Mouse (Mus musculus): ENCODE results near the gene Gm36210. TPM values are rescaled to one million over a fixed set of nuclear protein-coding genes. Genes with fewer than 3 reads are reported as not detected.
"Not testable (repeated sequence)": the region's sequence is repeated elsewhere in the genome, so short reads cannot be mapped to it uniquely, and the experiment has no call there.

Gm36210 gene
- total and polyA plus RNA-seq, 3 experiments: 0.18 to 0.29 TPM; not detected in 1

GRCm38 (mm10) chr7:4864130-4864845 lies 42.0 kb downstream of the Gm36210 start:
- Histone ChIP-seq H3K36me3 (ENCODE audit: control insufficient read depth, insufficient read depth, low read length) (no peaks in the 10 kb centered on the region), H3K27ac (no peak overlapping the region; the same call in 1 of the 2 replicates), H3K4me1 (ENCODE audit: control insufficient read depth, insufficient read depth, low read length) (peaks cover 10% of the 10 kb centered on the region), H3K9ac (ENCODE audit: low read depth, low read length) (no peak overlapping the region), H3K4me3 (no peak overlapping the region), H3K79me2 (replicated peaks; ENCODE audit: control insufficient read depth, insufficient read depth, low read length) (no peaks in the 10 kb centered on the region), H3K27me3 (ENCODE audit: control insufficient read depth, insufficient read depth, low read length) (no peaks in the 10 kb centered on the region)
- intact Hi-C loops (cut with DNase I): loop anchor here (2.0 kb wide), 1 partner anchor 79 kb away; no protein-coding TSS in a partner anchor
- no peak for DNase-seq
- TF ChIP-seq EP300 (IDR thresholded peaks at IDR 0.05; ENCODE audit: insufficient read depth, low read depth, low read length): no peak
- WGBS: 76% methylated on average over 5 of the region's 5 CpGs

GRCm38 (mm10) chr7:4863541-4864080 lies 42.7 kb downstream of the Gm36210 start:
- no peaks in the 10 kb centered on the region for H3K36me3 ChIP-seq (ENCODE audit: control insufficient read depth, insufficient read depth, low read length)
- peaks cover 10% of the 10 kb centered on the region for H3K4me1 ChIP-seq (ENCODE audit: control insufficient read depth, insufficient read depth, low read length)
- 62% methylated on average over 7 of the region's 7 CpGs for whole genome bisulfite sequencing
- H3K4me3 ChIP-seq: no peak overlapping the region
- no peaks in the 10 kb centered on the region for H3K27me3 ChIP-seq (ENCODE audit: control insufficient read depth, insufficient read depth, low read length)
- H3K9ac ChIP-seq (ENCODE audit: low read depth, low read length): peak overlapping the region; percentile 46
- TF ChIP-seq CTCF (IDR thresholded peaks at IDR 0.05): no peak
- TF ChIP-seq POLR2A (IDR thresholded peaks at IDR 0.05; ENCODE audit: insufficient read depth, low read depth, low read length): no peak
- TF ChIP-seq EP300 (IDR thresholded peaks at IDR 0.05; ENCODE audit: insufficient read depth, low read depth, low read length): no peak
- peak overlapping the region; percentile 17; the same call in 1 of the 2 replicates for H3K27ac ChIP-seq
- no peaks in the 10 kb centered on the region for H3K79me2 ChIP-seq (replicated peaks; ENCODE audit: control insufficient read depth, insufficient read depth, low read length)
- DNase-seq: no peak
- intact Hi-C loops (cut with DNase I): loop anchor here (2.0 kb wide), 1 partner anchor 79 kb away; no protein-coding TSS in a partner anchor

GRCm38 (mm10) chr7:4863041-4863440 lies 43.3 kb downstream of the Gm36210 start:
- peak; percentile 75 to 78 for DNase-seq
- TF ChIP-seq CTCF (IDR thresholded peaks at IDR 0.05): no peak
- no peak for TF ChIP-seq EP300 (IDR thresholded peaks at IDR 0.05; ENCODE audit: insufficient read depth, low read depth, low read length)
- TF ChIP-seq POLR2A (IDR thresholded peaks at IDR 0.05; ENCODE audit: insufficient read depth, low read depth, low read length): no peak
- Histone ChIP-seq H3K4me3 (no peak overlapping the region), H3K36me3 (ENCODE audit: control insufficient read depth, insufficient read depth, low read length) (no peaks in the 10 kb centered on the region), H3K27ac (no peak overlapping the region; the same call in 1 of the 2 replicates), H3K79me2 (replicated peaks; ENCODE audit: control insufficient read depth, insufficient read depth, low read length) (no peaks in the 10 kb centered on the region), H3K27me3 (ENCODE audit: control insufficient read depth, insufficient read depth, low read length) (no peaks in the 10 kb centered on the region), H3K4me1 (ENCODE audit: control insufficient read depth, insufficient read depth, low read length) (peaks cover 10% of the 10 kb centered on the region), H3K9ac (ENCODE audit: low read depth, low read length) (peak overlapping the region; percentile 46)
- 4% methylated on average over 1 of the region's 1 CpGs for WGBS
- intact Hi-C loops (cut with DNase I): no loop called here

GRCm38 (mm10) chr7:4860926-4861325 lies 45.4 kb downstream of the Gm36210 start:
- intact Hi-C loops (cut with DNase I); DNase-seq: not testable (repeated sequence)
- WGBS: 78% methylated on average over 3 of the region's 3 CpGs

GRCm38 (mm10) chr7:4859418-4859978 lies 46.8 kb downstream of the Gm36210 start:
- no peak for DNase-seq
- Histone ChIP-seq H3K79me2 (replicated peaks; ENCODE audit: control insufficient read depth, insufficient read depth, low read length) (no peaks in the 10 kb centered on the region), H3K4me1 (ENCODE audit: control insufficient read depth, insufficient read depth, low read length) (peaks cover 8% of the 10 kb centered on the region), H3K36me3 (ENCODE audit: control insufficient read depth, insufficient read depth, low read length) (no peaks in the 10 kb centered on the region), H3K4me3 (no peak overlapping the region), H3K27me3 (ENCODE audit: control insufficient read depth, insufficient read depth, low read length) (no peaks in the 10 kb centered on the region), H3K27ac (no peak overlapping the region), H3K9ac (ENCODE audit: low read depth, low read length) (no peak overlapping the region)
- intact Hi-C loops (cut with DNase I): no loop called here
- WGBS: 77% methylated on average over 12 of the region's 12 CpGs
- TF ChIP-seq EP300 (IDR thresholded peaks at IDR 0.05; ENCODE audit: insufficient read depth, low read depth, low read length): no peak
- TF ChIP-seq POLR2A (IDR thresholded peaks at IDR 0.05; ENCODE audit: insufficient read depth, low read depth, low read length): no peak
- TF ChIP-seq CTCF (IDR thresholded peaks at IDR 0.05): no peak

More at GRCm38 (mm10) chr7:4860926-4861325, 45.4 kb downstream of the Gm36210 start:
- H3K4me1 ChIP-seq (ENCODE audit: control insufficient read depth, insufficient read depth, low read length); H3K36me3 ChIP-seq (ENCODE audit: control insufficient read depth, insufficient read depth, low read length); H3K79me2 ChIP-seq (replicated peaks; ENCODE audit: control insufficient read depth, insufficient read depth, low read length); H3K27ac ChIP-seq; H3K9ac ChIP-seq (ENCODE audit: low read depth, low read length); H3K4me3 ChIP-seq; H3K27me3 ChIP-seq (ENCODE audit: control insufficient read depth, insufficient read depth, low read length): not testable (repeated sequence)

GRCm38 (mm10) chr7:4857321-4857720 lies 49.0 kb downstream of the Gm36210 start:
- no peak for TF ChIP-seq EP300 (IDR thresholded peaks at IDR 0.05; ENCODE audit: insufficient read depth, low read depth, low read length)
- no peak for TF ChIP-seq POLR2A (IDR thresholded peaks at IDR 0.05; ENCODE audit: insufficient read depth, low read depth, low read length)
- no peak for TF ChIP-seq CTCF (IDR thresholded peaks at IDR 0.05)
- no peak for DNase-seq
- H3K4me1 ChIP-seq (ENCODE audit: control insufficient read depth, insufficient read depth, low read length): no peaks in the 10 kb centered on the region
- H3K79me2 ChIP-seq (replicated peaks; ENCODE audit: control insufficient read depth, insufficient read depth, low read length): no peaks in the 10 kb centered on the region
- 64% methylated on average over 7 of the region's 7 CpGs for WGBS
- no peak overlapping the region for H3K4me3 ChIP-seq
- H3K27me3 ChIP-seq (ENCODE audit: control insufficient read depth, insufficient read depth, low read length): no peaks in the 10 kb centered on the region
- H3K27ac ChIP-seq: no peak overlapping the region
- H3K9ac ChIP-seq (ENCODE audit: low read depth, low read length): no peak overlapping the region
- H3K36me3 ChIP-seq (ENCODE audit: control insufficient read depth, insufficient read depth, low read length): no peaks in the 10 kb centered on the region
- intact Hi-C loops (cut with DNase I): no loop called here
